ENCODE assay signal across 18 mouse cellular contexts in genomic region chr11:8804178-8804577, GRCm38 (mm10).
A peak's percentile ranks its signal among the peaks of the same experiment; 100 is the strongest.
DNase-seq lines count a peak whose midpoint lies in the region; ATAC-seq and TF ChIP-seq lines count a peak whose summit lies in the region.
"Had no signal": no experiment of that assay in that cellular context is flagged by ENCODE, and none has a peak within 500 bp of the region (broad histone marks: within the 10 kb centered on the region; RNA-seq: fewer than 3 reads in every experiment).

No protein-coding gene starts in this region.

- DNase-seq in cerebellum, postnatal 14 days = peak; percentile 44
- no peak for DNase-seq in cerebellum, adult 11 months
- no peak for DNase-seq in hindbrain, embryonic 11.5 days (ENCODE audit: low spot score)
- DNase-seq in midbrain, postnatal 0 days (ENCODE audit: low spot score) = peak; percentile 36
- peak; percentile 43 for DNase-seq in hindbrain, postnatal 0 days (ENCODE audit: low spot score)
- DNase-seq: adrenal gland, postnatal 10 days; cerebellum, adult 18-20 months; gastrocnemius, postnatal 14 days; heart, adult 2 months; heart, postnatal 14 days had no signal

- 72% methylated on average over 3 of the region's 3 CpGs for WGBS in hindbrain, embryonic 16.5 days
- 85% methylated on average over 3 of the region's 3 CpGs for WGBS in hindbrain, embryonic 11.5 days
- 74% methylated on average over 3 of the region's 3 CpGs for WGBS in midbrain, postnatal 0 days
- WGBS in midbrain, embryonic 13.5 days = 81% methylated on average over 3 of the region's 3 CpGs
- 56% methylated on average over 3 of the region's 3 CpGs for WGBS in hindbrain, postnatal 0 days

- H3K36me3 ChIP-seq in hindbrain, embryonic 16.5 days (ENCODE audit: control insufficient read depth, insufficient read depth, low read length) = no peaks in the 10 kb centered on the region
- no peaks in the 10 kb centered on the region for H3K36me3 ChIP-seq in hindbrain, embryonic 11.5 days (ENCODE audit: control insufficient read depth, insufficient read depth, low read length)
- no peaks in the 10 kb centered on the region for H3K36me3 ChIP-seq in midbrain, postnatal 0 days (ENCODE audit: insufficient read depth, low read length)
- H3K36me3 ChIP-seq in midbrain, embryonic 13.5 days = no peaks in the 10 kb centered on the region
- no peaks in the 10 kb centered on the region for H3K36me3 ChIP-seq in hindbrain, postnatal 0 days (ENCODE audit: insufficient read depth, low read length)
- H3K36me3 ChIP-seq: embryonic facial prominence, embryonic 12.5 days; forebrain, embryonic 12.5 days; heart, embryonic 15.5 days had no signal

- no peak for TF ChIP-seq CTCF in midbrain, postnatal 0 days (IDR thresholded peaks at IDR 0.05)
- TF ChIP-seq CTCF in hindbrain, postnatal 0 days (IDR thresholded peaks at IDR 0.05; ENCODE audit: low read depth) = no peak

- H3K9me3 ChIP-seq in hindbrain, embryonic 16.5 days (ENCODE audit: control insufficient read depth, low read length) = no peaks in the 10 kb centered on the region
- H3K9me3 ChIP-seq in hindbrain, embryonic 11.5 days (ENCODE audit: control insufficient read depth, low read length) = no peaks in the 10 kb centered on the region
- H3K9me3 ChIP-seq in midbrain, postnatal 0 days (ENCODE audit: low read length) = no peaks in the 10 kb centered on the region
- H3K9me3 ChIP-seq in midbrain, embryonic 13.5 days = no peaks in the 10 kb centered on the region
- no peaks in the 10 kb centered on the region for H3K9me3 ChIP-seq in hindbrain, postnatal 0 days (ENCODE audit: low read length)
- H3K9me3 ChIP-seq: embryonic facial prominence, embryonic 12.5 days; forebrain, embryonic 12.5 days; heart, embryonic 15.5 days had no signal

- no peaks in the 10 kb centered on the region for H3K4me1 ChIP-seq in hindbrain, embryonic 16.5 days (ENCODE audit: control insufficient read depth, insufficient read depth, low read depth, low read length)
- no peaks in the 10 kb centered on the region for H3K4me1 ChIP-seq in hindbrain, embryonic 11.5 days (replicated peaks; ENCODE audit: control insufficient read depth, insufficient read depth, low read length)
- H3K4me1 ChIP-seq in midbrain, postnatal 0 days (ENCODE audit: insufficient read depth, low read length) = no peaks in the 10 kb centered on the region
- H3K4me1 ChIP-seq in midbrain, embryonic 13.5 days (replicated peaks) = no peaks in the 10 kb centered on the region
- no peaks in the 10 kb centered on the region for H3K4me1 ChIP-seq in hindbrain, postnatal 0 days (ENCODE audit: insufficient read depth, low read length)
- H3K4me1 ChIP-seq: embryonic facial prominence, embryonic 12.5 days; forebrain, embryonic 12.5 days; heart, embryonic 15.5 days had no signal

- H3K27me3 ChIP-seq in hindbrain, embryonic 16.5 days (replicated peaks; ENCODE audit: control insufficient read depth, insufficient read depth, low read length) = no peaks in the 10 kb centered on the region
- H3K27me3 ChIP-seq in hindbrain, embryonic 11.5 days (ENCODE audit: control insufficient read depth, insufficient read depth, low read length) = no peaks in the 10 kb centered on the region
- H3K27me3 ChIP-seq in midbrain, postnatal 0 days (ENCODE audit: insufficient read depth, low read length) = no peaks in the 10 kb centered on the region
- H3K27me3 ChIP-seq in midbrain, embryonic 13.5 days = no peaks in the 10 kb centered on the region
- no peaks in the 10 kb centered on the region for H3K27me3 ChIP-seq in hindbrain, postnatal 0 days (ENCODE audit: insufficient read depth, low read length)
- H3K27me3 ChIP-seq: embryonic facial prominence, embryonic 12.5 days; forebrain, embryonic 12.5 days; heart, embryonic 15.5 days had no signal

- peak; percentile 91 for ATAC-seq in hindbrain, embryonic 16.5 days
- no peak for ATAC-seq in hindbrain, embryonic 11.5 days (ENCODE audit: low FRiP score)
- ATAC-seq in midbrain, postnatal 0 days (ENCODE audit: low FRiP score) = no peak
- ATAC-seq in midbrain, embryonic 13.5 days = no peak
- ATAC-seq in hindbrain, postnatal 0 days = peak; percentile 76
- ATAC-seq: forebrain, embryonic 16.5 days; inflammation-experienced regulatory T-cells, adult 6 months had no signal

- H3K27ac ChIP-seq in hindbrain, embryonic 16.5 days (ENCODE audit: low read depth, low read length) = no peak overlapping the region
- no peak overlapping the region for H3K27ac ChIP-seq in hindbrain, embryonic 11.5 days (ENCODE audit: low read depth, low read length)
- H3K27ac ChIP-seq in midbrain, postnatal 0 days (ENCODE audit: low read depth, low read length) = no peak overlapping the region
- no peak overlapping the region for H3K27ac ChIP-seq in midbrain, embryonic 13.5 days
- no peak overlapping the region for H3K27ac ChIP-seq in hindbrain, postnatal 0 days
- H3K27ac ChIP-seq: embryonic facial prominence, embryonic 12.5 days; forebrain, embryonic 12.5 days; heart, adult 2 months; heart, embryonic 15.5 days had no signal

- H3K4me3 ChIP-seq in hindbrain, embryonic 16.5 days (ENCODE audit: low read length) = no peak overlapping the region
- no peak overlapping the region for H3K4me3 ChIP-seq in hindbrain, embryonic 11.5 days (ENCODE audit: low read depth, low read length)
- no peak overlapping the region for H3K4me3 ChIP-seq in midbrain, postnatal 0 days (ENCODE audit: low read depth, low read length)
- no peak overlapping the region for H3K4me3 ChIP-seq in midbrain, embryonic 13.5 days (replicated peaks)
- H3K4me3 ChIP-seq in hindbrain, postnatal 0 days (ENCODE audit: low read length) = no peak overlapping the region
- H3K4me3 ChIP-seq: embryonic facial prominence, embryonic 12.5 days; forebrain, embryonic 12.5 days; heart, adult 2 months; heart, embryonic 15.5 days had no signal

- H3K9ac ChIP-seq in hindbrain, embryonic 16.5 days (ENCODE audit: low read depth, low read length) = no peak overlapping the region
- H3K9ac ChIP-seq in hindbrain, embryonic 11.5 days (ENCODE audit: low read depth, low read length) = no peak overlapping the region
- no peak overlapping the region for H3K9ac ChIP-seq in midbrain, postnatal 0 days (replicated peaks; ENCODE audit: low read length, poor library complexity, severe bottlenecking)
- H3K9ac ChIP-seq in midbrain, embryonic 13.5 days (replicated peaks) = no peak overlapping the region
- H3K9ac ChIP-seq in hindbrain, postnatal 0 days (replicated peaks; ENCODE audit: low read length) = no peak overlapping the region
- H3K9ac ChIP-seq: embryonic facial prominence, embryonic 12.5 days; forebrain, embryonic 12.5 days; heart, embryonic 15.5 days had no signal

- H3K4me2 ChIP-seq in hindbrain, embryonic 16.5 days (ENCODE audit: low read length) = no peak overlapping the region
- no peak overlapping the region for H3K4me2 ChIP-seq in hindbrain, embryonic 11.5 days (replicated peaks; ENCODE audit: low read depth, low read length)
- H3K4me2 ChIP-seq in midbrain, postnatal 0 days (ENCODE audit: low read depth, low read length, poor library complexity, severe bottlenecking) = no peak overlapping the region
- H3K4me2 ChIP-seq in midbrain, embryonic 13.5 days (replicated peaks) = no peak overlapping the region
- no peak overlapping the region for H3K4me2 ChIP-seq in hindbrain, postnatal 0 days (ENCODE audit: low read depth, low read length)
- H3K4me2 ChIP-seq: embryonic facial prominence, embryonic 12.5 days; forebrain, embryonic 12.5 days; heart, embryonic 11.5 days; heart, embryonic 15.5 days had no signal

Comparison
In these comparisons a context has a peak if more than half of its experiments do, and no peak if none do; other contexts are left out.
1. DNase-seq: peak in cerebellum, postnatal 14 days (2 of 2), midbrain, postnatal 0 days (single experiment) and hindbrain, postnatal 0 days (single experiment); none in cerebellum, adult 11 months (single experiment) and hindbrain, embryonic 11.5 days (single experiment).
2. ATAC-seq: peak in hindbrain, embryonic 16.5 days (single experiment) and hindbrain, postnatal 0 days (single experiment); none in hindbrain, embryonic 11.5 days (single experiment), midbrain, postnatal 0 days (single experiment) and midbrain, embryonic 13.5 days (single experiment).